Mouse (Mus musculus) gastrocnemius, adult 8-10 months (tissue): ENCODE results near the gene Bcl2l1. TPM values are rescaled to one million over a fixed set of nuclear protein-coding genes. Genes with fewer than 3 reads are reported as not detected.
A peak's percentile ranks its signal among the peaks of the same experiment; 100 is the strongest.

Experiments used
- DNase-seq, 2 experiments: peaks; one replicate each; pipeline ENCODE4 v3.0.0; 2022; ENCODE audit warnings: low spot score in 2 of 2
- microRNA-seq: library from miRNA; unstranded; fragments of <30 nt; microRNA quantifications from one replicate; pipeline ENCODE4 v1.2.0, GENCODE M21; 2022
- total RNA-seq, 4 experiments: library from RNA; stranded (reverse); gene quantifications; 2 replicates each; pipeline ENCODE4 v1.2.4; 2022

Bcl2l1 gene
- total RNA-seq, 4 experiments from 2014 or later: 9.1 to 17.5 (median 15.4) TPM

GRCm38 (mm10) chr2:152738341-152738740 lies 93.2 kb downstream of the Bcl2l1 start:
- no peak for DNase-seq

- peak in 1 of 2 experiments; percentile 17 for DNase-seq
These were observed 94.0 kb downstream of the Bcl2l1 start for GRCm38 (mm10) chr2:152737306-152738221.

GRCm38 (mm10) chr2:152736748-152737147 lies 94.8 kb downstream of the Bcl2l1 start:
- DNase-seq: no peak

DNA sequence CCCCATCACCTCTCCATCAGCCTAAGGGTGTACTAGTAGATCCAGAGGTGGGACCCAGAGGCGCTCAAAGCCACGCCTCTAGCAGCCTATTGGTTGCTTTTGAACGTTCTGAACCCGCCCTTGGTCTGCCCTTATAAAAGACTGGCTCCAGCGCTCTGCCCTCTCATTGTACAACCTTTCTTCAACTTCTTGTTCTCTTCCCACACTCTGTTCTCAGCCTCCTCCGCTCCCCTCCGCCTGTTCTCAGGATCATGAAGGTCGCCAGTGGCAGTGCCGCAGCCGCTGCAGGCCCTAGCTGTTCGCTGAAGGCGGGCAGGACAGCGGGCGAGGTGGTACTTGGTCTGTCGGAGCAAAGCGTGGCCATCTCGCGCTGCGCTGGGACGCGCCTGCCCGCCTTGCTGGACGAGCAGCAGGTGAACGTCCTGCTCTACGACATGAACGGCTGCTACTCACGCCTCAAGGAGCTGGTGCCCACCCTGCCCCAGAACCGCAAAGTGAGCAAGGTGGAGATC lies 95.4 kb downstream of the Bcl2l1 start, which contains the start of gene Id1:
Gene Id1, plus strand, starts transcription at position 162 of the 512 bp plus-strand sequence.
- DNase-seq: peak; percentile 63 to 70

DNA sequence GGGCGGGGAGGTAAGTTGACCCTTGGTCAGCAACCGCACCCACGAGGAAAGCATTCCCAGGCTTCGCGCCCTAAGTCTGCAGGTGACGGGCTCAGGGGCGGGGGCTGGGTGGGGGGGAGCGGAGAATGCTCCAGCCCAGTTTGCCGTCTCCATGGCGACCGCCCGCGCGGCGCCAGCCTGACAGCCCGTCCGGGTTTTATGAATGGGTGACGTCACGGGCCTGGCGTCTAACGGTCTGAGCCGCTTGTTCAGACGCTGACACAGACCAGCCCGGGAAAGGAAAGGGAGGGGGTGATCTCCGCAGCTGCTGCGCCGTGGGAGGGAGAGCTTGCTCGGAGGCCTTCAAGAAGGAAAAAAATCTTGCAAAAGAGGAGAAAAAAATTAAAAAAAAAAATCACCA lies 96.5 kb downstream of the Bcl2l1 start:
- peak; percentile 59 to 79 for DNase-seq

- DNase-seq: no peak
These were observed 97.0 kb downstream of the Bcl2l1 start for GRCm38 (mm10) chr2:152734501-152734900.

GRCm38 (mm10) chr2:152733201-152733600 lies 98.3 kb downstream of the Bcl2l1 start:
- no peak for DNase-seq

Small RNAs within 50 kb of the gene (microRNA-seq; reads per million reads assigned to microRNA genes)
- gene Gm23802 (not detected), gene Mir5622 (not detected)

Other genes starting within 250 kb of the Bcl2l1 start
- gene Defb45, start 232.3 kb downstream of the Bcl2l1 start, total RNA-seq: under 1 TPM in 1 of 4 experiments, not detected in 3; 0.94 TPM
- not detected for gene Defb36, start 227.4 kb downstream of the Bcl2l1 start, total RNA-seq
- not detected for gene Defb25, start 208.7 kb downstream of the Bcl2l1 start, total RNA-seq
- 1 to 10 TPM; 1.5 to 2.5 (median 1.7) TPM for gene Rem1, start 204.8 kb downstream of the Bcl2l1 start, total RNA-seq
- 10 to 100 TPM; 25.7 to 34.6 (median 28.7) TPM for gene H13, start 162.3 kb downstream of the Bcl2l1 start, total RNA-seq
- gene Mcts2, start 144.7 kb downstream of the Bcl2l1 start, total RNA-seq: 10 to 100 TPM; 10.2 to 12.8 (median 11.9) TPM
- gene Id1, start 95.5 kb downstream of the Bcl2l1 start, total RNA-seq: 10 to 100 TPM in 1 of 4 experiments, 1 to 10 TPM in 3; 6.7 to 16.6 (median 8.4) TPM
- gene Cox4i2, start 77.6 kb downstream of the Bcl2l1 start, total RNA-seq: 1 to 10 TPM; 1.4 to 3.1 (median 2.0) TPM
- gene Tpx2, start 16.2 kb upstream of the Bcl2l1 start, total RNA-seq: 1 to 10 TPM; 1.1 to 4.8 (median 3.1) TPM
- 100 to 1,000 TPM; 731 to 847 (median 747) TPM for gene Mylk2, start 79.6 kb upstream of the Bcl2l1 start, total RNA-seq
- gene Foxs1, start 101.5 kb upstream of the Bcl2l1 start, total RNA-seq: under 1 TPM; 0.24 to 0.94 (median 0.51) TPM
- gene Dusp15, start 120.0 kb upstream of the Bcl2l1 start, total RNA-seq: under 1 TPM in 3 of 4 experiments, not detected in 1; 0.16 to 0.62 (median 0.39) TPM
- not detected for gene Ttll9, start 130.8 kb upstream of the Bcl2l1 start, total RNA-seq
- 10 to 100 TPM; 71.5 to 83.6 (median 81.3) TPM for gene Pdrg1, start 183.7 kb upstream of the Bcl2l1 start, total RNA-seq
- not detected for gene Xkr7, start 200.1 kb upstream of the Bcl2l1 start, total RNA-seq
- 1 to 10 TPM; 2.6 to 3.3 (median 2.8) TPM for gene Ccm2l, start 234.2 kb upstream of the Bcl2l1 start, total RNA-seq